Mouse (Mus musculus) midbrain, embryonic 15.5 days (tissue): Measurements from ENCODE around the gene Gtf2h4. TPM values are rescaled to one million over a fixed set of nuclear protein-coding genes. Genes with fewer than 3 reads are reported as not detected.

Experiments
- polyA plus RNA-seq: library from polyadenylated mRNA; unstranded; fragments of >200 nt; fragmentation: Nextera tagmentation; extraction: Ambion mirVana; gene quantifications from 2 replicates; pipeline ENCODE4 v1.2.1, GENCODE M21; 2015

Gene Gtf2h4
- polyA plus RNA-seq, 1 experiment from 2014 or later, result 29.5 TPM

Other genes starting within 250 kb of the Gtf2h4 start
- gene H2-Q6, start 248.9 kb downstream of the Gtf2h4 start, polyA plus RNA-seq, result 0.89 and 1.1 TPM in 2 replicates
- gene H2-Q7, start 234.6 kb downstream of the Gtf2h4 start, polyA plus RNA-seq, result 2.7 and 4.0 TPM in 2 replicates
- gene H2-Q10, start 203.7 kb downstream of the Gtf2h4 start, polyA plus RNA-seq, result 0.26 and 1.6 TPM in 2 replicates
- 0.12 TPM in 1 of 2 replicates, not detected in the other for gene Pou5f1, start 167.7 kb downstream of the Gtf2h4 start, polyA plus RNA-seq
- 10.8 and 13.1 TPM in 2 replicates for gene Tcf19, start 156.9 kb downstream of the Gtf2h4 start, polyA plus RNA-seq
- gene Cchcr1, start 156.6 kb downstream of the Gtf2h4 start, polyA plus RNA-seq, result 3.5 and 3.7 TPM in 2 replicates
- 0.56 and 0.96 TPM in 2 replicates for gene Psors1c2, start 140.5 kb downstream of the Gtf2h4 start, polyA plus RNA-seq
- 0.06 TPM in 2 replicates for gene Cdsn, start 121.6 kb downstream of the Gtf2h4 start, polyA plus RNA-seq
- gene 2300002M23Rik, start 106.3 kb downstream of the Gtf2h4 start, polyA plus RNA-seq, result not detected in 2 replicates
- gene Sfta2, start 72.2 kb downstream of the Gtf2h4 start, polyA plus RNA-seq, result not detected in 2 replicates
- not detected in 2 replicates for gene Gm9573, start 47.1 kb downstream of the Gtf2h4 start, polyA plus RNA-seq
- not detected in 2 replicates for gene Mucl3, start 30.0 kb downstream of the Gtf2h4 start, polyA plus RNA-seq
- gene Vars2, start 6.1 kb downstream of the Gtf2h4 start, polyA plus RNA-seq, result 16.3 and 16.5 TPM in 2 replicates
- gene Ddr1, start 30.9 kb upstream of the Gtf2h4 start, polyA plus RNA-seq, result 107 and 118 TPM in 2 replicates
- 9.7 and 9.9 TPM in 2 replicates for gene Ier3, start 147.9 kb upstream of the Gtf2h4 start, polyA plus RNA-seq
- 86.8 and 98.0 TPM in 2 replicates for gene Flot1, start 149.5 kb upstream of the Gtf2h4 start, polyA plus RNA-seq
- gene Tubb5, start 164.6 kb upstream of the Gtf2h4 start, polyA plus RNA-seq, result 1,854 and 1,858 TPM in 2 replicates
- 9.0 and 10.7 TPM in 2 replicates for gene Mdc1, start 167.8 kb upstream of the Gtf2h4 start, polyA plus RNA-seq
- 18.6 and 18.9 TPM in 2 replicates for gene Nrm, start 187.6 kb upstream of the Gtf2h4 start, polyA plus RNA-seq
- gene Ppp1r18, start 191.9 kb upstream of the Gtf2h4 start, polyA plus RNA-seq, result 20.3 and 23.3 TPM in 2 replicates
- gene Dhx16, start 206.1 kb upstream of the Gtf2h4 start, polyA plus RNA-seq, result 36.3 and 40.4 TPM in 2 replicates
- 68.2 and 72.8 TPM in 2 replicates for gene 2310061I04Rik, start 223.7 kb upstream of the Gtf2h4 start, polyA plus RNA-seq
- gene Atat1, start 236.3 kb upstream of the Gtf2h4 start, polyA plus RNA-seq, result 482 and 507 TPM in 2 replicates
- 49.3 and 54.2 TPM in 2 replicates for gene Mrps18b, start 242.7 kb upstream of the Gtf2h4 start, polyA plus RNA-seq
- gene Ppp1r10, start 242.7 kb upstream of the Gtf2h4 start, polyA plus RNA-seq, result 47.1 and 47.8 TPM in 2 replicates